ENCODE assay signal across 7 mouse cellular contexts in the genomic region with DNA sequence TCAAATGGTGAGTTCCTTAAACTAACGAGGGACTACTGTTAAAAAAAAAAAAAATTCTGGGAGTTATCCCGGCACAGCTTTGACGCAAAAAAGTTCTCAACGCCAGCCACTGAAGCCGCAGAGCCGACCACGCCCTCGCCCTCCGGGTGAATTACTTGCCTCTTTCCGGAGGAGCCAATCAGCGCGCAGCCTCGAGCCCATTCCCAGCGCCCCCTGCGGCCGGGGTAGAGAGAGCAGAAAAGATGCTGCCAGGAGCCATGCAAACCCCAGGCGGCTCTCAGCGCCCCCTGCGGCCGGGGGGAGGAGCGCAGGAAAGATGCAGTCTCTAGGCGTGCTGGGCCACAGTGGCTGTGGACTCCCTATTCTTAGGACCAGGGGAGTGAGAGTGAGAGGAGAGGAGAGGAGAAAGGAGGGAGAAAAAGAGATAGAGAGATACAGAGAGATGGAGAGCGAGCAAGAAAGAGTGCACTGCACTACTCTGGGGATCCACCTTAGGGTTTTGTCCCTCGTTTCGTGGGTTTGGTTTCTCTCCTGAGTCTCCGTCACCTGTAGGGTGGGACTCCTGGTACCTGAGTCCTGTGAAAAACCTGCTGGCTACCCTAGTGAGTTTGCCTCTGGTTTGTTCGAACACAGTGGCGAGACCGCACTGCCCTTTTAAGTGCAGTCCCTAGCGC. TPM values are rescaled to one million over a fixed set of nuclear protein-coding genes. Genes with fewer than 3 reads are reported as not detected.
A peak's percentile ranks its signal among the peaks of the same experiment; 100 is the strongest.
DNase-seq lines count a peak whose midpoint lies in the region; ATAC-seq lines count a peak whose summit lies in the region.

No protein-coding gene starts in this region.

- H3K4me3 ChIP-seq in intestine, embryonic 16.5 days (ENCODE audit: low read length) = peak overlapping the region; percentile 88
- H3K4me3 ChIP-seq in midbrain, embryonic 11.5 days (ENCODE audit: low read depth, low read length) = peak overlapping the region; percentile 72

- H3K9me3 ChIP-seq in intestine, embryonic 16.5 days (ENCODE audit: control insufficient read depth, low read length) = no peaks in the 10 kb centered on the region
- H3K9me3 ChIP-seq in midbrain, embryonic 11.5 days (ENCODE audit: control insufficient read depth, low read length) = no peaks in the 10 kb centered on the region

- peak overlapping the region; percentile 58 for H3K9ac ChIP-seq in intestine, embryonic 16.5 days (ENCODE audit: low read depth, low read length)
- peak overlapping the region; percentile 54 for H3K9ac ChIP-seq in midbrain, embryonic 11.5 days (ENCODE audit: low read length)

- H3K27ac ChIP-seq in intestine, embryonic 16.5 days (ENCODE audit: low read length) = peak overlapping the region; percentile 40; the same call in 1 of the 2 replicates
- peak overlapping the region; percentile 57 for H3K27ac ChIP-seq in midbrain, embryonic 11.5 days (ENCODE audit: low read depth, low read length)

- under 1% methylated on average over 30 of the region's 30 CpGs for WGBS in intestine, embryonic 16.5 days
- WGBS in midbrain, embryonic 11.5 days = 2% methylated on average over 30 of the region's 30 CpGs

- peak; percentile 78 for ATAC-seq in intestine, embryonic 16.5 days
- peak; percentile 73 for ATAC-seq in midbrain, embryonic 11.5 days (ENCODE audit: low FRiP score)

- peaks cover 7% of the 10 kb centered on the region; the same call in 1 of the 2 replicates for H3K4me1 ChIP-seq in intestine, embryonic 16.5 days (ENCODE audit: control insufficient read depth, insufficient read depth, low read length)
- 0 out of 2 replicates have a peak, but pooled peaks cover 3% of the 10 kb centered on the region for H3K4me1 ChIP-seq in midbrain, embryonic 11.5 days (ENCODE audit: control insufficient read depth, insufficient read depth, low read length)

- intact Hi-C loops in gastrocnemius, postnatal 36 days (cut with DNase I) = loop anchor here (5.0 kb wide), 3 partner anchors 45 to 125 kb away; a partner anchor contains a TSS
- intact Hi-C loops in left cerebral cortex, postnatal 36 days (cut with DNase I) = loop anchor here (2.0 to 5.0 kb wide), 2 partner anchors 70 to 130 kb away; a partner anchor contains a TSS

- peak overlapping the region; percentile 68 for H3K4me2 ChIP-seq in intestine, embryonic 16.5 days (ENCODE audit: low read depth, low read length)
- H3K4me2 ChIP-seq in midbrain, embryonic 11.5 days = peak overlapping the region; percentile 64

- peak; percentile 90 for DNase-seq in adrenal gland, adult 2 months
- DNase-seq in embryo, embryonic 11.5 days (ENCODE audit: low read depth, low spot score) = peak; percentile 73
- peak; percentile 82 to 87 for DNase-seq in gastrocnemius, postnatal 36 days
- peak; percentile 64 to 67 for DNase-seq in left cerebral cortex, postnatal 36 days (ENCODE audit: low spot score in 2 of 2)
- DNase-seq in midbrain, embryonic 11.5 days (ENCODE audit: low spot score, missing footprints) = peak; percentile 99
- DNase-seq in skeletal muscle tissue, adult 2 months (ENCODE audit: low read depth, low spot score) = peak; percentile 92

- no peaks in the 10 kb centered on the region for H3K27me3 ChIP-seq in intestine, embryonic 16.5 days (replicated peaks; ENCODE audit: control insufficient read depth, insufficient read depth, low read length)
- no peaks in the 10 kb centered on the region; the same call in 1 of the 2 replicates for H3K27me3 ChIP-seq in midbrain, embryonic 11.5 days (ENCODE audit: control insufficient read depth, insufficient read depth, low read length)

- no peaks in the 10 kb centered on the region for H3K36me3 ChIP-seq in intestine, embryonic 16.5 days (ENCODE audit: control insufficient read depth, insufficient read depth, low read length)
- no peaks in the 10 kb centered on the region for H3K36me3 ChIP-seq in midbrain, embryonic 11.5 days (ENCODE audit: control insufficient read depth, insufficient read depth, low read length)

RNA-seq across cellular contexts. Expression of a gene that starts 0.4 kb away (rescaled TPM):
- total RNA-seq in adrenal gland, adult 2 months (2021) = 1 to 10 TPM; 1.1 to 1.6 TPM
- polyA plus RNA-seq in adrenal gland, adult 2 months (2012; rRNA removed) = 0.17 and 0.22 TPM in 2 replicates
- under 1 TPM; 0.48 to 0.67 TPM for total RNA-seq in gastrocnemius, postnatal 36 days (2021)
- polyA plus RNA-seq in intestine, embryonic 16.5 days (2015; fragmentation: Nextera tagmentation; extraction: Ambion mirVana) = 0.36 and 0.39 TPM in 2 replicates
- total RNA-seq in left cerebral cortex, postnatal 36 days (2021) = under 1 TPM; 0.48 to 0.91 TPM
- 0.20 and 0.69 TPM in 2 replicates for polyA plus RNA-seq in midbrain, embryonic 11.5 days (2014; fragmentation: Nextera tagmentation; extraction: Ambion mirVana)

RNA-seq across cellular contexts. Expression of a gene that starts 0.5 kb away (rescaled TPM):
- 100 to 1,000 TPM; 295 to 331 TPM for total RNA-seq in adrenal gland, adult 2 months (2021)
- polyA plus RNA-seq in adrenal gland, adult 2 months (2012; rRNA removed) = 109 and 125 TPM in 2 replicates
- total RNA-seq in gastrocnemius, postnatal 36 days (2021) = 10 to 100 TPM; 66.5 to 75.1 TPM
- 56.7 and 60.6 TPM in 2 replicates for polyA plus RNA-seq in intestine, embryonic 16.5 days (2015; fragmentation: Nextera tagmentation; extraction: Ambion mirVana)
- total RNA-seq in left cerebral cortex, postnatal 36 days (2021) = 100 to 1,000 TPM; 168 to 175 TPM
- polyA plus RNA-seq in midbrain, embryonic 11.5 days (2014; fragmentation: Nextera tagmentation; extraction: Ambion mirVana) = 56.2 and 61.4 TPM in 2 replicates

Comparison
In these comparisons a context has a peak if more than half of its experiments do, and no peak if none do; other contexts are left out.
1. Peak in every context shown above with its lines: DNase-seq, ATAC-seq, H3K4me3 ChIP-seq and H3K27ac ChIP-seq.